ENCODE assay signal across 11 mouse cellular contexts in the genomic region with DNA sequence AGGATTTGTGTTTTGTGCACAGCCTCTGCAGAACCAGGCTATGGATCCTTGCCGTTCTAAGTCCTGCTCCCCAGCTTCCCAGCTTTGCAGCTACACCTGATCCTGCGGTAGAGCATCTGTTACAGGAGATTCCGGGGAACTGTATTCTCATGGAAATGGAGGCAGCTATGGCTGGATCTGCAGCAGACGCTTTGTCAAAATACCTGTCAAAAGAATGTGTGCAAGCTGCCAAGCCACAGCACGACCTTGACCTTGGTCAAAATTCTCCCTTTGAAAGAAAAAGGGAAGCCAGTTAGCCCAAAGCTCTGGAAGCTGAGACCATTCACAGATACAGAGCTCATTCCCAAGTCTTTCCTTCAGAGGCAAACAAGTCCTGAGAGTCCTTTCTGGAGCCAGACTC.
"Had no signal": no experiment of that assay in that cellular context is flagged by ENCODE, and none has a peak within 500 bp of the region (broad histone marks: within the 10 kb centered on the region; RNA-seq: fewer than 3 reads in every experiment).

No protein-coding gene starts in this region.

- H3K9me3 ChIP-seq: limb, embryonic 13.5 days; midbrain, embryonic 12.5 days; neural tube, embryonic 15.5 days had no signal

- H3K27ac ChIP-seq: layer of hippocampus, adult 2 months; limb, embryonic 13.5 days; liver, embryonic 14.5 days; midbrain, embryonic 12.5 days; neural tube, embryonic 15.5 days; stomach, postnatal 0 days had no signal

- DNase-seq: kidney, postnatal 10 days; kidney, postnatal 4 days; left cerebral cortex, postnatal 4 days; lung, adult 18-20 months; thymus, postnatal 25 days had no signal

- H3K27me3 ChIP-seq: neural tube, embryonic 15.5 days had no signal

- H3K4me2 ChIP-seq: limb, embryonic 13.5 days; midbrain, embryonic 12.5 days; neural tube, embryonic 15.5 days had no signal

- H3K4me1 ChIP-seq: midbrain, embryonic 12.5 days had no signal

- H3K9ac ChIP-seq: limb, embryonic 13.5 days; liver, embryonic 14.5 days; midbrain, embryonic 12.5 days; neural tube, embryonic 15.5 days had no signal

- H3K4me3 ChIP-seq: layer of hippocampus, adult 2 months; limb, embryonic 13.5 days; midbrain, embryonic 12.5 days; neural tube, embryonic 15.5 days had no signal

- H3K36me3 ChIP-seq: limb, embryonic 13.5 days; midbrain, embryonic 12.5 days; neural tube, embryonic 15.5 days had no signal
